Mouse (Mus musculus) B cell, adult 67 days (primary cell): ENCODE data around the gene Zfp989. TPM values are rescaled to one million over a fixed set of nuclear protein-coding genes. Genes with fewer than 3 reads are reported as not detected.

ENCODE experiments used
- total RNA-seq, 2 experiments: library from RNA; stranded (reverse); gene quantifications; 4 replicates each; pipeline ENCODE4 v1.2.4; 2023

The Zfp989 gene
- total RNA-seq, result under 1 TPM in 1 of 2 experiments, not detected in 1; 0.92 TPM

GRCm38 (mm10) chr4:146971757-146972156 lies at the start of gene Zfp989:
Gene Zfp989 (plus strand): TSS chr4:146971976.

GRCm38 (mm10) chr4:147021550-147021949 lies 49.8 kb downstream of the Zfp989 start, which contains the start of gene Rex2:
Gene Rex2 (plus strand): TSS chr4:147021850.

Other genes starting within 250 kb of the Zfp989 start
- gene Gm21411, start 62.4 kb upstream of the Zfp989 start, total RNA-seq, result 1 to 10 TPM in 1 of 2 experiments, not detected in 1; 1.2 TPM
- 1 to 10 TPM; 2.4 to 2.6 TPM for gene Rex2, start 49.9 kb downstream of the Zfp989 start, total RNA-seq
- 10 to 100 TPM in 1 of 2 experiments, 1 to 10 TPM in 1; 5.9 to 10.4 TPM for gene Zfp991, start 160.1 kb downstream of the Zfp989 start, total RNA-seq